Mouse (Mus musculus): ENCODE measurements around the gene Ppp1r12c. TPM values are rescaled to one million over a fixed set of nuclear protein-coding genes. Genes with fewer than 3 reads are reported as not detected.

The Ppp1r12c gene
- polyA plus RNA-seq (2012; rRNA removed) (16.2 and 22.2 TPM in 2 replicates), polyA plus RNA-seq (2014; fragmentation: Nextera tagmentation; extraction: Ambion mirVana) (15.6 and 22.2 TPM in 2 replicates)

DNA sequence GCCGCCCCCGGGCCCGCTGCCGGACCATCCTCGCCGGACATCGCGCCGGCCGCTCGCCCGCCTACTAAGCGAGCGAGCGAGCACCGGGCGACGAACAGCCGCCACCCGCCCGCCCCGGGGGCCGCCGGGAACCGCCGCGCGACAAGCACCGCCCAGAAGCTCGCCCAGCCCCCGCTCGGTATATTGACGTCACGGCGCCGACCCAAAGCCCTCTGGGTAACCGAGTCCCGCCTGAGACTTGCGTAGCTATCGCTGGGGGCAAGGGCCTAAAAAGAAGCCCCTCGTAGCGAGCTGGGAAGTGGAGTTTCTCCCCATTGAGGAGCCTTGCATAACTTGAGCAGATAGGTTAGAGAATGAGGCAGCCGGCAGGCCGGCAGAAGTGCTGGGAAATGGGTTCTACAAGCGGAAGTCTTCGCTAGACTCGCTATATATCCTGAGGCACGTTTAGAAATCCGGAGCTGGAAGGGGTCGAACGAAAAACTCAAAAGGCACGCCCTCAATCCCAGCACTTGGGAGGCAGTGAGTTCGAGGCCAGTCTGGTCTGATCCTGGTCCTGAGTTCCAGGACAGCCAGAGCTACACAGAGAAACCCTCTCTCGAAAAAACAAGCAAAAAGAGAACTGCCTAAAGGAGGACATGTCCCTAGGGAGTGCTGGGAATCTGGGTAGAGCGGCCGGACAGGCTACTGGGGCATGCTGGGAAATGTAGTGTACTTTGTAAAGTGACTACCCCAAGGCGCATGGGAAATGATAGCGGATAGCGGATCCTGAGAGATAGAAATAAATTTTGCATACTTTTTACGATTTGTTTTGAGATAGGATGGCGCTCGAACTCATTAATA is at the start of gene Ppp1r12c:
Gene Ppp1r12c, minus strand, starts transcription at position 123 of the 840 bp plus-strand sequence.
- Histone ChIP-seq H3K4me2 (ENCODE audit: low read depth) (peak within 1 kb of the TSS; percentile 88), H3K27ac (peak within 1 kb of the TSS; percentile 86), H3K4me3 (ENCODE audit: insufficient read depth in 1 of 2, low read depth in 2 of 2, low read length in 2 of 2) (peak within 1 kb of the TSS; percentile 86 to 90), H3K36me3 (replicated peaks; ENCODE audit: control insufficient read depth, insufficient read depth, low read depth) (peaks cover 4% of the 10 kb centered on the region), H3K9me3 (ENCODE audit: control insufficient read depth, low read length) (no peaks in the 10 kb centered on the region), H3K27me3 (ENCODE audit: control insufficient read depth, insufficient read depth, low read length) (no peaks in the 10 kb centered on the region), H3K9ac (replicated peaks) (peak within 1 kb of the TSS; percentile 93), H3K4me1 (replicated peaks; ENCODE audit: control insufficient read depth in 2 of 2, insufficient read depth in 2 of 2, low read length in 1 of 2) (peaks cover 23 to 36% of the 10 kb centered on the region in 2 experiments)
- ATAC-seq (ENCODE audit: insufficient read depth) (peak; percentile 93), DNase-seq (ENCODE audit: low read depth in 3 of 3, low spot score in 3 of 3) (peak; percentile 82 to 85 (median 83))
- WGBS (ENCODE audit: insufficient replicate concordance) = under 1% methylated on average over 61 of the region's 62 CpGs
- no peak for TF ChIP-seq EP300 (IDR thresholded peaks at IDR 0.05; ENCODE audit: low read depth)
- TF ChIP-seq CTCF (IDR thresholded peaks at IDR 0.05; ENCODE audit: low read depth) = no peak

DNA sequence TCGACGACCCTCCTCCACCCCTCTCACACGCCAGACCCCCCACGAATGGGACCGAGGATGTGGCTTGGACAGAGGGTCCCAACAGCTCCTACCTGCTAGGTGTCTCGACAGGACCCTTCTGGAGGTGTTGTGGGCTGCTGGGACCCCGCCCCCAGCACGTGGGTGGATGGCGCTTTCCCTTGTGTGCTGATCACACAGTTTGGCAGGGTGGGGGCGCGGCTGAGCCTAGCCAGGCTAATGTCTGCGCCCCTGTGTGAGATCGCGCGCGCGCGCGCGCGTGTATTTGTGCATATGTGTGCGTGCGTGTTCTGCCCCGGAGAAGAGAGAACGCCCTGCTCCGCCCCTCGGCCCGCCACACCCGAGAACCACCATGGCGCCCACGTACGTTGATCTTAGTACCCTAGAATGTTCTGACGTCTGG is 45.8 kb upstream of the Ppp1r12c start, which contains the start of gene Syt5:
Gene Syt5, minus strand, starts transcription at position 321 of the 421 bp plus-strand sequence.
- ATAC-seq (ENCODE audit: insufficient read depth) = no peak
- H3K27ac ChIP-seq = no peak within 1 kb of the TSS
- H3K36me3 ChIP-seq (replicated peaks; ENCODE audit: control insufficient read depth, insufficient read depth, low read depth) = no peaks in the 10 kb centered on the region
- H3K9ac ChIP-seq (replicated peaks) = no peak within 1 kb of the TSS
- 0 out of 4 replicates have a peak, but pooled peaks cover 0 to 3% of the 10 kb centered on the region in 2 experiments for H3K4me1 ChIP-seq (replicated peaks; ENCODE audit: control insufficient read depth in 2 of 2, insufficient read depth in 2 of 2, low read length in 1 of 2)
- WGBS (ENCODE audit: insufficient replicate concordance) = 6% methylated on average over 33 of the region's 33 CpGs
- H3K27me3 ChIP-seq (ENCODE audit: control insufficient read depth, insufficient read depth, low read length) = no peaks in the 10 kb centered on the region; the same call in 1 of the 2 replicates
- H3K4me2 ChIP-seq (ENCODE audit: low read depth) = peak within 1 kb of the TSS; percentile 9; the same call in 1 of the 2 replicates
- DNase-seq (ENCODE audit: low read depth in 3 of 3, low spot score in 3 of 3) = no peak
- no peak for TF ChIP-seq EP300 (IDR thresholded peaks at IDR 0.05; ENCODE audit: low read depth)
- no peak for TF ChIP-seq CTCF (IDR thresholded peaks at IDR 0.05; ENCODE audit: low read depth)
- H3K4me3 ChIP-seq (ENCODE audit: insufficient read depth in 1 of 2, low read depth in 2 of 2, low read length in 2 of 2) = no peak within 1 kb of the TSS
- no peaks in the 10 kb centered on the region for H3K9me3 ChIP-seq (ENCODE audit: control insufficient read depth, low read length)

GRCm38 (mm10) chr7:4546591-4547131 is 45.2 kb upstream of the Ppp1r12c start:
- Histone ChIP-seq H3K4me2 (ENCODE audit: low read depth) (no peak overlapping the region), H3K27ac (no peak overlapping the region), H3K4me3 (ENCODE audit: insufficient read depth in 1 of 2, low read depth in 2 of 2, low read length in 2 of 2) (no peak overlapping the region), H3K36me3 (replicated peaks; ENCODE audit: control insufficient read depth, insufficient read depth, low read depth) (no peaks in the 10 kb centered on the region), H3K4me1 (replicated peaks; ENCODE audit: control insufficient read depth in 2 of 2, insufficient read depth in 2 of 2, low read length in 1 of 2) (0 out of 4 replicates have a peak, but pooled peaks cover 0 to 3% of the 10 kb centered on the region in 2 experiments), H3K9ac (replicated peaks) (no peak overlapping the region), H3K27me3 (ENCODE audit: control insufficient read depth, insufficient read depth, low read length) (no peaks in the 10 kb centered on the region; the same call in 1 of the 2 replicates), H3K9me3 (ENCODE audit: control insufficient read depth, low read length) (no peaks in the 10 kb centered on the region)
- TF ChIP-seq EP300 (IDR thresholded peaks at IDR 0.05; ENCODE audit: low read depth) (no peak), CTCF (IDR thresholded peaks at IDR 0.05; ENCODE audit: low read depth) (no peak)
- peak; percentile 47; the same call in 1 of the 2 replicates for ATAC-seq (ENCODE audit: insufficient read depth)
- WGBS (ENCODE audit: insufficient replicate concordance) = 4% methylated on average over 26 of the region's 26 CpGs
- DNase-seq (ENCODE audit: low read depth in 3 of 3, low spot score in 3 of 3) = no peak

DNA sequence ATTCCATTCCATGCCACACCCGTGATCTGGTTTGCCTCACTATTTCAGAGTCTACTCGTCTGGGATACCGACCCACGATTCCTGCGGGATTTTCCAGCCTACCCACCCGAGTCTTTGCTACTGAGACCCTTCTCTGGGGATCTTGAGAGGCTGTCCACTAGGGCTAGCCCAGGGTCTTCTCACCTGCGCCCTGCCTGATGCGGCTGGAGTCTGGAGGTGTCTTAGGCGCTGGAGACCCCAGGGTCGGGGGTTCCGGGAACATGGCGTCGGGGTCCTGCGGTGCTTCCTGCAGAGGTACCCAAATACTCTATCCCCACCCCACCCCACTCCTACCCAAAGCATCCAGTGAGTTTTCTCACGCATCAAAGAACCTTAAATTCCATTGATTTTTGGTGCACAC is 44.6 kb upstream of the Ppp1r12c start:
- H3K9me3 ChIP-seq (ENCODE audit: control insufficient read depth, low read length) = no peaks in the 10 kb centered on the region
- no peak for ATAC-seq (ENCODE audit: insufficient read depth)
- no peak overlapping the region for H3K27ac ChIP-seq
- H3K4me2 ChIP-seq (ENCODE audit: low read depth) = no peak overlapping the region
- no peaks in the 10 kb centered on the region for H3K36me3 ChIP-seq (replicated peaks; ENCODE audit: control insufficient read depth, insufficient read depth, low read depth)
- no peak overlapping the region for H3K9ac ChIP-seq (replicated peaks)
- WGBS (ENCODE audit: insufficient replicate concordance) = 62% methylated on average over 15 of the region's 15 CpGs
- no peak overlapping the region for H3K4me3 ChIP-seq (ENCODE audit: insufficient read depth in 1 of 2, low read depth in 2 of 2, low read length in 2 of 2)
- H3K27me3 ChIP-seq (ENCODE audit: control insufficient read depth, insufficient read depth, low read length) = no peaks in the 10 kb centered on the region; the same call in 1 of the 2 replicates
- 0 out of 4 replicates have a peak, but pooled peaks cover 0 to 3% of the 10 kb centered on the region in 2 experiments for H3K4me1 ChIP-seq (replicated peaks; ENCODE audit: control insufficient read depth in 2 of 2, insufficient read depth in 2 of 2, low read length in 1 of 2)
- TF ChIP-seq CTCF (IDR thresholded peaks at IDR 0.05; ENCODE audit: low read depth) (no peak), EP300 (IDR thresholded peaks at IDR 0.05; ENCODE audit: low read depth) (no peak)
- no peak for DNase-seq (ENCODE audit: low read depth in 3 of 3, low spot score in 3 of 3)
